Mouse (Mus musculus): ENCODE measurements at regions not wholly inside any gene's neighbourhood (a gene's known extent, or its start where the extent isn't known, plus 50 kb on each side); places are given as distances from the start of the nearest gene placed in this dataset.

- no peak for TF ChIP-seq POLR2A (IDR thresholded peaks at IDR 0.05; ENCODE audit: borderline replicate concordance, control insufficient read depth, low read depth, low read length)
- no peak for TF ChIP-seq CTCF (IDR thresholded peaks at IDR 0.05; ENCODE audit: control insufficient read depth, insufficient read depth, low read length)
Measured at GRCm38 (mm10) chr4:105910666-105911065, 121.0 kb downstream of the Gm12728 start.
